Mouse (Mus musculus) hindbrain, embryonic 14.5 days (tissue): ENCODE data around the gene Scn4b. TPM values are rescaled to one million over a fixed set of nuclear protein-coding genes. Genes with fewer than 3 reads are reported as not detected.
A peak's percentile ranks its signal among the peaks of the same experiment; 100 is the strongest.

Experiments
- ATAC-seq: fragments of 200-750 bp; cut with Nextera tagmentation; 2 replicates; pipeline ENCODE4 v1.8.0; 2017; ENCODE audit warnings: moderate number of reproducible peaks, mild to moderate bottlenecking, moderate TSS enrichment, moderate library complexity; ENCODE audit not compliant: low FRiP score
- DNase-seq: peaks from one replicate; pipeline ENCODE4 v3.0.0-alpha.2; 2015; ENCODE audit warnings: low spot score
- H3K27ac ChIP-seq: fragments of 300-500 bp; sonication (generic); 2 replicates; pipeline ENCODE4 v1.5.1; 2014; ENCODE audit warnings: mild to moderate bottlenecking, moderate library complexity
- H3K27me3 ChIP-seq: fragments of 300-500 bp; sonication (generic); 2 replicates; pipeline ENCODE4 v1.6.1; 2014; ENCODE audit warnings: mild to moderate bottlenecking, low read length, mixed read lengths; ENCODE audit not compliant: control insufficient read depth, insufficient read depth
- H3K36me3 ChIP-seq: fragments of 300-500 bp; sonication (generic); replicated peaks from 2 replicates; pipeline ENCODE4 v1.6.1; 2014; ENCODE audit not compliant: control insufficient read depth, insufficient read depth
- H3K4me1 ChIP-seq: fragments of 300-500 bp; sonication (generic); replicated peaks from 2 replicates; pipeline ENCODE4 v1.6.1; 2014; ENCODE audit warnings: antibody characterized with exemption, low read length, mixed read lengths; ENCODE audit not compliant: control insufficient read depth, insufficient read depth
- H3K4me2 ChIP-seq: fragments of 300-500 bp; sonication (generic); replicated peaks from 2 replicates; pipeline ENCODE4 v1.6.1; 2014; ENCODE audit warnings: mild to moderate bottlenecking, moderate library complexity
- H3K4me3 ChIP-seq: fragments of 300-500 bp; sonication (generic); replicated peaks from 2 replicates; pipeline ENCODE4 v1.5.1; 2014; ENCODE audit warnings: mild to moderate bottlenecking, low read length
- H3K9ac ChIP-seq: fragments of 300-500 bp; sonication (generic); 2 replicates; pipeline ENCODE4 v1.6.1; 2014
- H3K9me3 ChIP-seq: fragments of 300-500 bp; sonication (generic); 2 replicates; pipeline ENCODE4 v1.6.1; 2016; ENCODE audit warnings: low read length; ENCODE audit not compliant: control insufficient read depth
- WGBS: fragments of 180-500 bp; shearing (Covaris S2); extraction: QIAGEN DNeasy Blood & Tissue Kit; methylation state at CpG from one replicate; pipeline ENCODE4 v1.1.7; 2014; 5-methylcytosine and 5-hydroxymethylcytosine counted together
- polyA plus RNA-seq: library from polyadenylated mRNA; unstranded; fragments of >200 nt; fragmentation: Nextera tagmentation; extraction: Ambion mirVana; gene quantifications from 2 replicates; pipeline ENCODE4 v1.2.1, GENCODE M21; 2014

Scn4b gene
- polyA plus RNA-seq, 1 experiment from 2014 or later, result 0.07 TPM

GRCm38 (mm10) chr9:45142686-45143085 lies 4.5 kb downstream of the Scn4b start:
- no peak overlapping the region for H3K27ac ChIP-seq
- ATAC-seq (no peak), DNase-seq (no peak)
- H3K4me1 ChIP-seq, result peaks cover 7% of the 10 kb centered on the region; the same call in 1 of the 2 replicates
- no peaks in the 10 kb centered on the region for H3K36me3 ChIP-seq
- no peaks in the 10 kb centered on the region for H3K9me3 ChIP-seq
- no peak overlapping the region for H3K4me3 ChIP-seq
- H3K4me2 ChIP-seq, result no peak overlapping the region
- no peak overlapping the region for H3K9ac ChIP-seq
- 69% methylated on average over 3 of the region's 3 CpGs for WGBS
- H3K27me3 ChIP-seq, result peaks cover 87% of the 10 kb centered on the region

- Histone ChIP-seq H3K4me1 (peaks cover 7% of the 10 kb centered on the region; the same call in 1 of the 2 replicates), H3K27ac (no peak overlapping the region), H3K4me3 (peak overlapping the region; percentile 27), H3K4me2 (peak overlapping the region; percentile 63), H3K27me3 (peaks cover 58% of the 10 kb centered on the region), H3K9me3 (no peaks in the 10 kb centered on the region), H3K36me3 (no peaks in the 10 kb centered on the region), H3K9ac (peak overlapping the region; percentile 44)
- WGBS, result 3% methylated on average over 27 of the region's 27 CpGs
- no peak for DNase-seq
- ATAC-seq, result peak; percentile 40; the same call in 1 of the 2 replicates
Observed at GRCm38 (mm10) chr9:45145533-45146266, 7.5 kb downstream of the Scn4b start.

- H3K27ac ChIP-seq, result no peak overlapping the region
- peaks cover 7% of the 10 kb centered on the region; the same call in 1 of the 2 replicates for H3K4me1 ChIP-seq
- H3K27me3 ChIP-seq, result peaks cover 53% of the 10 kb centered on the region
- no peaks in the 10 kb centered on the region for H3K36me3 ChIP-seq
- DNase-seq, result peak; percentile 87
- no peak for ATAC-seq
- H3K4me2 ChIP-seq, result peak overlapping the region; percentile 63
- WGBS, result under 1% methylated on average over 5 of the region's 5 CpGs
- H3K9me3 ChIP-seq, result no peaks in the 10 kb centered on the region
- H3K4me3 ChIP-seq, result peak overlapping the region; percentile 27
- H3K9ac ChIP-seq, result peak overlapping the region; percentile 44
Observed at GRCm38 (mm10) chr9:45146267-45146597, 8.0 kb downstream of the Scn4b start.

- Histone ChIP-seq H3K36me3 (no peaks in the 10 kb centered on the region), H3K27ac (no peak overlapping the region), H3K4me3 (no peak overlapping the region), H3K9ac (no peak overlapping the region), H3K27me3 (peaks cover 15% of the 10 kb centered on the region), H3K4me2 (no peak overlapping the region), H3K4me1 (0 out of 2 replicates have a peak, but pooled peaks cover 2% of the 10 kb centered on the region), H3K9me3 (no peaks in the 10 kb centered on the region)
- WGBS, result 91% methylated on average over 1 of the region's 1 CpGs
- DNase-seq (no peak), ATAC-seq (no peak)
Observed at GRCm38 (mm10) chr9:45150933-45151332, 12.7 kb downstream of the Scn4b start.

GRCm38 (mm10) chr9:45153361-45153760 lies 15.2 kb downstream of the Scn4b start:
- H3K4me2 ChIP-seq, result no peak overlapping the region
- DNase-seq, result no peak
- no peaks in the 10 kb centered on the region for H3K4me1 ChIP-seq
- H3K27ac ChIP-seq, result no peak overlapping the region
- 59% methylated on average over 7 of the region's 7 CpGs for WGBS
- H3K36me3 ChIP-seq, result no peaks in the 10 kb centered on the region
- no peak overlapping the region for H3K9ac ChIP-seq
- H3K9me3 ChIP-seq, result no peaks in the 10 kb centered on the region
- H3K4me3 ChIP-seq, result no peak overlapping the region
- ATAC-seq, result no peak
- no peaks in the 10 kb centered on the region; the same call in 1 of the 2 replicates for H3K27me3 ChIP-seq

GRCm38 (mm10) chr9:45167903-45168302 lies 29.7 kb downstream of the Scn4b start:
- Histone ChIP-seq H3K9ac (no peak overlapping the region), H3K36me3 (no peaks in the 10 kb centered on the region), H3K4me3 (no peak overlapping the region), H3K4me2 (no peak overlapping the region), H3K27ac (no peak overlapping the region), H3K4me1 (no peaks in the 10 kb centered on the region), H3K9me3 (no peaks in the 10 kb centered on the region), H3K27me3 (no peaks in the 10 kb centered on the region)
- ATAC-seq (no peak), DNase-seq (no peak)
- WGBS, result 80% methylated on average over 5 of the region's 5 CpGs

- Histone ChIP-seq H3K4me1 (no peaks in the 10 kb centered on the region), H3K4me2 (no peak overlapping the region), H3K9ac (no peak overlapping the region), H3K27ac (no peak overlapping the region), H3K36me3 (no peaks in the 10 kb centered on the region), H3K27me3 (no peaks in the 10 kb centered on the region), H3K4me3 (no peak overlapping the region), H3K9me3 (no peaks in the 10 kb centered on the region)
- DNase-seq (no peak), ATAC-seq (no peak)
- 91% methylated on average over 5 of the region's 5 CpGs for WGBS
Observed at GRCm38 (mm10) chr9:45170150-45170549, 32.0 kb downstream of the Scn4b start.

GRCm38 (mm10) chr9:45171073-45171610 lies 32.9 kb downstream of the Scn4b start:
- H3K4me1 ChIP-seq, result no peaks in the 10 kb centered on the region

GRCm38 (mm10) chr9:45173475-45173874 lies 35.3 kb downstream of the Scn4b start:
- Histone ChIP-seq H3K4me2 (no peak overlapping the region), H3K9ac (no peak overlapping the region), H3K9me3 (no peaks in the 10 kb centered on the region), H3K27ac (no peak overlapping the region), H3K27me3 (no peaks in the 10 kb centered on the region), H3K4me1 (no peaks in the 10 kb centered on the region), H3K36me3 (no peaks in the 10 kb centered on the region), H3K4me3 (no peak overlapping the region)
- 69% methylated on average over 3 of the region's 3 CpGs for WGBS
- no peak for ATAC-seq
- no peak for DNase-seq

More at GRCm38 (mm10) chr9:45171073-45171610, 32.9 kb downstream of the Scn4b start:
- no peaks in the 10 kb centered on the region for H3K27me3 ChIP-seq
- H3K4me2 ChIP-seq, result no peak overlapping the region
- H3K4me3 ChIP-seq, result no peak overlapping the region
- ATAC-seq, result no peak
- H3K9ac ChIP-seq, result no peak overlapping the region
- no peak for DNase-seq
- H3K9me3 ChIP-seq, result no peaks in the 10 kb centered on the region
- 82% methylated on average over 1 of the region's 1 CpGs for WGBS
- no peak overlapping the region for H3K27ac ChIP-seq
- no peaks in the 10 kb centered on the region for H3K36me3 ChIP-seq
